Mouse (Mus musculus) G1E (cell line): ENCODE measurements around the gene Slc25a22. TPM values are rescaled to one million over a fixed set of nuclear protein-coding genes. Genes with fewer than 3 reads are reported as not detected.

Experiments
- ATAC-seq: 2 replicates; pipeline ENCODE4 v1.8.0; 2016; ENCODE audit warnings: mild to moderate bottlenecking; ENCODE audit not compliant: insufficient number of reproducible peaks, poor library complexity, low FRiP score, severe bottlenecking; ENCODE audit errors: extremely low read depth
- DNase-seq: peaks from one replicate; pipeline ENCODE4 v3.0.0; 2012; ENCODE audit warnings: low spot score
- H3K27me3 ChIP-seq: 2 replicates; pipeline ENCODE4 v1.6.1; 2012; ENCODE audit warnings: mild to moderate bottlenecking, low read length, inconsistent platforms; ENCODE audit not compliant: insufficient read depth
- H3K36me3 ChIP-seq: replicated peaks from 2 replicates; pipeline ENCODE3; 2012; ENCODE audit warnings: mild to moderate bottlenecking, inconsistent platforms
- H3K4me1 ChIP-seq: 2 replicates; pipeline ENCODE4 v1.6.1; 2012; ENCODE audit warnings: low read depth, low read length, inconsistent platforms, mixed read lengths; ENCODE audit not compliant: insufficient read depth
- H3K4me3 ChIP-seq: 2 replicates; pipeline ENCODE4 v1.5.1; 2012; ENCODE audit warnings: low read depth, mild to moderate bottlenecking, inconsistent platforms, low read length, moderate library complexity, mixed read lengths
- H3K9me3 ChIP-seq: replicated peaks from 2 replicates; pipeline ENCODE4 v1.6.1; 2012; ENCODE audit warnings: inconsistent platforms
- CTCF ChIP-seq: IDR thresholded peaks from 2 replicates; pipeline ENCODE4 v1.5.1; 2012; ENCODE audit warnings: low read depth, low read length, inconsistent platforms, mixed read lengths
- GATA1 ChIP-seq: IDR thresholded peaks from 2 replicates; pipeline ENCODE4 v1.6.1; 2012; ENCODE audit warnings: borderline replicate concordance, low read length, inconsistent platforms, mixed read lengths
- GATA2 ChIP-seq: IDR thresholded peaks from 2 replicates; pipeline ENCODE4 v1.6.1; 2012; ENCODE audit warnings: low read depth, low read length, inconsistent platforms, borderline replicate concordance
- POLR2AphosphoS5 ChIP-seq: IDR thresholded peaks from 2 replicates; pipeline ENCODE4 v1.6.1; 2012; ENCODE audit warnings: low read depth, low read length, inconsistent platforms; ENCODE audit not compliant: insufficient replicate concordance
- TAL1 ChIP-seq: conservative IDR thresholded peaks from 2 replicates; pipeline ENCODE4 v1.6.1; 2012; ENCODE audit warnings: low read depth, low read length, inconsistent platforms, mixed read lengths
- polyA plus RNA-seq: library from polyadenylated mRNA; stranded (reverse); fragments of >175 nt; gene quantifications from 2 replicates; pipeline ENCODE4 v1.2.3, GENCODE M21; 2012
- total RNA-seq, 2 experiments: library from RNA; stranded (forward) in 1 of 2; stranded (reverse) in 1 of 2; fragments of 200-1000 nt in 1 of 2; fragments of >200 nt in 1 of 2; fragmentation: Nextera tagmentation in 1 of 2; gene quantifications; 2 replicates each; pipeline ENCODE4 v1.2.3; 2014 to 2017

The Slc25a22 gene
- total and polyA plus RNA-seq, 3 experiments: 3.7 to 51.8 (median 16.3) TPM

- Histone ChIP-seq H3K36me3 (peaks cover 91% of the 10 kb centered on the region), H3K4me3 (no peak overlapping the region), H3K9me3 (0 out of 2 replicates have a peak, but pooled peaks cover 2% of the 10 kb centered on the region), H3K27me3 (peaks cover 2% of the 10 kb centered on the region; the same call in 1 of the 2 replicates), H3K4me1 (peaks cover 23% of the 10 kb centered on the region)
- DNase-seq (no peak), ATAC-seq (no peak)
- TF ChIP-seq POLR2AphosphoS5 (no peak), TAL1 (no peak), GATA1 (no peak), GATA2 (no peak), CTCF (no peak)
Measured at GRCm38 (mm10) chr7:141483114-141483653, 45.5 kb upstream of the Slc25a22 start.

GRCm38 (mm10) chr7:141482531-141483024 lies 44.9 kb upstream of the Slc25a22 start:
- TF ChIP-seq GATA1 (no peak), POLR2AphosphoS5 (no peak), TAL1 (no peak), GATA2 (no peak), CTCF (no peak)
- Histone ChIP-seq H3K36me3 (peaks cover 90% of the 10 kb centered on the region), H3K27me3 (peaks cover 2% of the 10 kb centered on the region; the same call in 1 of the 2 replicates), H3K4me3 (no peak overlapping the region), H3K4me1 (peaks cover 29% of the 10 kb centered on the region), H3K9me3 (0 out of 2 replicates have a peak, but pooled peaks cover 2% of the 10 kb centered on the region)
- ATAC-seq: no peak
- no peak for DNase-seq

GRCm38 (mm10) chr7:141481498-141482401 lies 44.1 kb upstream of the Slc25a22 start:
- ATAC-seq (no peak), DNase-seq (no peak)
- Histone ChIP-seq H3K9me3 (0 out of 2 replicates have a peak, but pooled peaks cover 2% of the 10 kb centered on the region), H3K4me3 (no peak overlapping the region), H3K4me1 (peaks cover 36% of the 10 kb centered on the region), H3K27me3 (peaks cover 2% of the 10 kb centered on the region; the same call in 1 of the 2 replicates), H3K36me3 (peaks cover 86% of the 10 kb centered on the region)
- no peak for TF ChIP-seq GATA2
- TF ChIP-seq TAL1: no peak

DNA sequence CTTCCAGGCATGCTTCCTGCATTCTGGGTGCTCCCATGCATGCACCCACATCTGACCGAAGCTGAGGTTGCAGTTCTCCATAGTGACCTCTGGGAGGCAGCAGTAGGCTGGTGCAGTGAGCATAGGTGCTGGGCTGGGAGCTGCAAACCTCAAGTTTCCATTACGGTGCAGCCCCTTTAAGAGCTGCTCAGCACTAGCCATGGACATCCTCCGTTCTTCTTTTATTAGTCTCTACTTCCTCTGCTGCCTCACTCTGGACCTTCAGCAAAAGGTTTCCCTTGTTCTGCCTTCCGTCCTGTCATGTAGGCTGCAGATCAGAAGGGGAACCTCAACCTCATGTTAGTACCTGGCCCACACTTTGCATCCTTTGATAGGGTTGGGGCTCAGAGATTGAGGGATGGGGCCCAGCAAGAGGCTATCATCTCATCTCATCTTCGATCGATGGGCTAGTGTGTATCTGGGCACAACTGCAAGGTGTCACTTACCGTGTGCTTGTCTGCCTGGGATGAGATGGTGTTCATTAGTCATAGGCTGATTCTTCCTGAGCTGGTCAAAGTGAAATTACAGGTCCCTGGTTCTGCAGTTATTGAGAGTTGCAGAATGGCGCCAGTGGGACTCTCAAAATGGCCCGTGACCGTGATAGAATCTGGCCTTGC lies 43.3 kb upstream of the Slc25a22 start:
- 0 out of 2 replicates have a peak, but pooled peaks cover 2% of the 10 kb centered on the region for H3K9me3 ChIP-seq
- no peak overlapping the region for H3K4me3 ChIP-seq
- H3K36me3 ChIP-seq: peaks cover 78% of the 10 kb centered on the region
- TF ChIP-seq TAL1 (no peak), CTCF (peak; percentile 81)
- peak; percentile 58 for DNase-seq
- peak; percentile 60; the same call in 1 of the 2 replicates for ATAC-seq
- H3K27me3 ChIP-seq: peaks cover 2% of the 10 kb centered on the region; the same call in 1 of the 2 replicates
- H3K4me1 ChIP-seq: peaks cover 43% of the 10 kb centered on the region

GRCm38 (mm10) chr7:141478270-141478748 lies 40.6 kb upstream of the Slc25a22 start:
- Histone ChIP-seq H3K9me3 (0 out of 2 replicates have a peak, but pooled peaks cover 2% of the 10 kb centered on the region), H3K27me3 (peaks cover 2% of the 10 kb centered on the region; the same call in 1 of the 2 replicates), H3K4me1 (peaks cover 61% of the 10 kb centered on the region), H3K36me3 (peaks cover 55% of the 10 kb centered on the region), H3K4me3 (no peak overlapping the region)
- ATAC-seq (no peak), DNase-seq (no peak)
- TF ChIP-seq GATA2 (no peak), GATA1 (no peak), CTCF (no peak), POLR2AphosphoS5 (no peak), TAL1 (no peak)

GRCm38 (mm10) chr7:141477578-141478269 lies 40.0 kb upstream of the Slc25a22 start:
- no peak for ATAC-seq
- DNase-seq: no peak
- H3K4me1 ChIP-seq: peaks cover 66% of the 10 kb centered on the region
- no peak overlapping the region for H3K4me3 ChIP-seq
- H3K27me3 ChIP-seq: peaks cover 2% of the 10 kb centered on the region; the same call in 1 of the 2 replicates
- H3K36me3 ChIP-seq: peaks cover 55% of the 10 kb centered on the region
- 0 out of 2 replicates have a peak, but pooled peaks cover 2% of the 10 kb centered on the region for H3K9me3 ChIP-seq
- no peak for TF ChIP-seq POLR2AphosphoS5
- no peak for TF ChIP-seq CTCF
- no peak for TF ChIP-seq GATA1
- no peak for TF ChIP-seq TAL1
- no peak for TF ChIP-seq GATA2
